Mouse (Mus musculus): ENCODE measurements around the gene Vwa1. TPM values are rescaled to one million over a fixed set of nuclear protein-coding genes. Genes with fewer than 3 reads are reported as not detected.
"Not testable (repeated sequence)": the region's sequence is repeated elsewhere in the genome, so short reads cannot be mapped to it uniquely, and the experiment has no call there.

Vwa1 gene
- total and polyA plus RNA-seq, 3 experiments = 0.09 to 1.0 (median 0.68) TPM

GRCm38 (mm10) chr4:155742684-155743083, 31.8 kb downstream of the Vwa1 start:
- ATAC-seq (ENCODE audit: extremely low read depth, insufficient number of reproducible peaks, low FRiP score, poor library complexity, severe bottlenecking) (no peak), DNase-seq (ENCODE audit: low spot score) (no peak)
- no peak for TF ChIP-seq POLR2AphosphoS5 (IDR thresholded peaks at IDR 0.05; ENCODE audit: insufficient replicate concordance, low read depth, low read length)
- no peak for TF ChIP-seq TAL1 (conservative IDR thresholded peaks at IDR 0.05; ENCODE audit: low read depth, low read length)
- TF ChIP-seq CTCF (IDR thresholded peaks at IDR 0.05; ENCODE audit: low read depth, low read length) = no peak
- no peak for TF ChIP-seq GATA2 (IDR thresholded peaks at IDR 0.05; ENCODE audit: borderline replicate concordance, low read depth, low read length)
- no peak for TF ChIP-seq GATA1 (IDR thresholded peaks at IDR 0.05; ENCODE audit: borderline replicate concordance, low read length)
- no peaks in the 10 kb centered on the region for H3K9me3 ChIP-seq (replicated peaks)
- peaks cover 100% of the 10 kb centered on the region for H3K36me3 ChIP-seq (replicated peaks)
- no peak overlapping the region for H3K4me3 ChIP-seq (ENCODE audit: low read depth, low read length)
- peaks cover 18% of the 10 kb centered on the region for H3K4me1 ChIP-seq (ENCODE audit: insufficient read depth, low read depth, low read length)
- no peaks in the 10 kb centered on the region for H3K27me3 ChIP-seq (ENCODE audit: insufficient read depth, low read length)

- not testable (repeated sequence) for ATAC-seq (ENCODE audit: extremely low read depth, insufficient number of reproducible peaks, low FRiP score, poor library complexity, severe bottlenecking); H3K27me3 ChIP-seq (ENCODE audit: insufficient read depth, low read length); H3K9me3 ChIP-seq (replicated peaks); DNase-seq (ENCODE audit: low spot score); H3K4me3 ChIP-seq (ENCODE audit: low read depth, low read length)
- Histone ChIP-seq H3K4me1 (ENCODE audit: insufficient read depth, low read depth, low read length) (peaks cover 23% of the 10 kb centered on the region), H3K36me3 (replicated peaks) (peaks cover 100% of the 10 kb centered on the region)
Observed at GRCm38 (mm10) chr4:155740681-155741080, 33.8 kb downstream of the Vwa1 start.

GRCm38 (mm10) chr4:155739741-155740636, 34.5 kb downstream of the Vwa1 start:
- H3K27me3 ChIP-seq (ENCODE audit: insufficient read depth, low read length) = no peaks in the 10 kb centered on the region
- TF ChIP-seq TAL1 (conservative IDR thresholded peaks at IDR 0.05; ENCODE audit: low read depth, low read length) = no peak
- TF ChIP-seq GATA1 (IDR thresholded peaks at IDR 0.05; ENCODE audit: borderline replicate concordance, low read length) = no peak
- TF ChIP-seq POLR2AphosphoS5 (IDR thresholded peaks at IDR 0.05; ENCODE audit: insufficient replicate concordance, low read depth, low read length) = no peak
- no peak for TF ChIP-seq CTCF (IDR thresholded peaks at IDR 0.05; ENCODE audit: low read depth, low read length)
- no peak for TF ChIP-seq GATA2 (IDR thresholded peaks at IDR 0.05; ENCODE audit: borderline replicate concordance, low read depth, low read length)
- DNase-seq (ENCODE audit: low spot score) (no peak), ATAC-seq (ENCODE audit: extremely low read depth, insufficient number of reproducible peaks, low FRiP score, poor library complexity, severe bottlenecking) (no peak)
- H3K9me3 ChIP-seq (replicated peaks) = no peaks in the 10 kb centered on the region
- H3K4me3 ChIP-seq (ENCODE audit: low read depth, low read length) = peak overlapping the region; percentile 39
- peaks cover 26% of the 10 kb centered on the region for H3K4me1 ChIP-seq (ENCODE audit: insufficient read depth, low read depth, low read length)
- H3K36me3 ChIP-seq (replicated peaks) = peaks cover 95% of the 10 kb centered on the region

- DNase-seq (ENCODE audit: low spot score) = no peak
- TF ChIP-seq GATA1 (IDR thresholded peaks at IDR 0.05; ENCODE audit: borderline replicate concordance, low read length) = no peak
- H3K36me3 ChIP-seq (replicated peaks) = peaks cover 89% of the 10 kb centered on the region
Observed at GRCm38 (mm10) chr4:155739152-155739551, 35.3 kb downstream of the Vwa1 start.

GRCm38 (mm10) chr4:155738262-155738661, 36.2 kb downstream of the Vwa1 start:
- no peak for TF ChIP-seq GATA2 (IDR thresholded peaks at IDR 0.05; ENCODE audit: borderline replicate concordance, low read depth, low read length)
- no peak for TF ChIP-seq POLR2AphosphoS5 (IDR thresholded peaks at IDR 0.05; ENCODE audit: insufficient replicate concordance, low read depth, low read length)
- no peak for TF ChIP-seq CTCF (IDR thresholded peaks at IDR 0.05; ENCODE audit: low read depth, low read length)
- TF ChIP-seq TAL1 (conservative IDR thresholded peaks at IDR 0.05; ENCODE audit: low read depth, low read length) = no peak
- no peak for TF ChIP-seq GATA1 (IDR thresholded peaks at IDR 0.05; ENCODE audit: borderline replicate concordance, low read length)
- H3K9me3 ChIP-seq (replicated peaks) = no peaks in the 10 kb centered on the region
- peaks cover 89% of the 10 kb centered on the region for H3K36me3 ChIP-seq (replicated peaks)
- H3K4me1 ChIP-seq (ENCODE audit: insufficient read depth, low read depth, low read length) = peaks cover 38% of the 10 kb centered on the region
- DNase-seq (ENCODE audit: low spot score) (no peak), ATAC-seq (ENCODE audit: extremely low read depth, insufficient number of reproducible peaks, low FRiP score, poor library complexity, severe bottlenecking) (no peak)
- no peak overlapping the region for H3K4me3 ChIP-seq (ENCODE audit: low read depth, low read length)
- H3K27me3 ChIP-seq (ENCODE audit: insufficient read depth, low read length) = no peaks in the 10 kb centered on the region

More at GRCm38 (mm10) chr4:155739152-155739551, 35.3 kb downstream of the Vwa1 start:
- peaks cover 29% of the 10 kb centered on the region for H3K4me1 ChIP-seq (ENCODE audit: insufficient read depth, low read depth, low read length)
- no peak overlapping the region; the same call in 1 of the 2 replicates for H3K4me3 ChIP-seq (ENCODE audit: low read depth, low read length)
- H3K27me3 ChIP-seq (ENCODE audit: insufficient read depth, low read length) = no peaks in the 10 kb centered on the region
- no peak for ATAC-seq (ENCODE audit: extremely low read depth, insufficient number of reproducible peaks, low FRiP score, poor library complexity, severe bottlenecking)
- H3K9me3 ChIP-seq (replicated peaks) = no peaks in the 10 kb centered on the region

- Histone ChIP-seq H3K27me3 (ENCODE audit: insufficient read depth, low read length) (no peaks in the 10 kb centered on the region), H3K4me1 (ENCODE audit: insufficient read depth, low read depth, low read length) (peaks cover 47% of the 10 kb centered on the region), H3K36me3 (replicated peaks) (peaks cover 89% of the 10 kb centered on the region), H3K9me3 (replicated peaks) (no peaks in the 10 kb centered on the region), H3K4me3 (ENCODE audit: low read depth, low read length) (no peak overlapping the region)
- ATAC-seq (ENCODE audit: extremely low read depth, insufficient number of reproducible peaks, low FRiP score, poor library complexity, severe bottlenecking) (no peak), DNase-seq (ENCODE audit: low spot score) (no peak)
- TF ChIP-seq GATA2 (IDR thresholded peaks at IDR 0.05; ENCODE audit: borderline replicate concordance, low read depth, low read length) = no peak
- TF ChIP-seq GATA1 (IDR thresholded peaks at IDR 0.05; ENCODE audit: borderline replicate concordance, low read length) = no peak
- no peak for TF ChIP-seq POLR2AphosphoS5 (IDR thresholded peaks at IDR 0.05; ENCODE audit: insufficient replicate concordance, low read depth, low read length)
- TF ChIP-seq TAL1 (conservative IDR thresholded peaks at IDR 0.05; ENCODE audit: low read depth, low read length) = no peak
- no peak for TF ChIP-seq CTCF (IDR thresholded peaks at IDR 0.05; ENCODE audit: low read depth, low read length)
Observed at GRCm38 (mm10) chr4:155736421-155736820, 38.1 kb downstream of the Vwa1 start.

Data from G1E (cell line).